Mouse (Mus musculus) megakaryocyte, adult 5-6 weeks (primary cell): Measurements from ENCODE around the gene Fcho1. TPM values are rescaled to one million over a fixed set of nuclear protein-coding genes. Genes with fewer than 3 reads are reported as not detected.

ENCODE experiments used
- ATAC-seq: 2 replicates; pipeline ENCODE4 v1.8.0; 2016; ENCODE audit warnings: mild to moderate bottlenecking, inconsistent platforms; ENCODE audit not compliant: poor library complexity, severe bottlenecking
- total RNA-seq, 2 experiments: library from RNA; stranded (forward) in 1 of 2; stranded (reverse) in 1 of 2; fragments of 153-499, 151-499 nt in 1 of 2; fragments of 221-1000, 200-1000 nt in 1 of 2; gene quantifications; 2 replicates each; pipeline versions ENCODE4 v1.2.3 to v1.2.4; 2015 to 2017

Fcho1 gene
- total RNA-seq, 2 experiments from 2014 or later = 28.4 to 39.6 TPM

- no peak for ATAC-seq
Observed at GRCm38 (mm10) chr8:71666855-71667254, 58.7 kb downstream of the Fcho1 start.

GRCm38 (mm10) chr8:71665331-71666130, 60.0 kb downstream of the Fcho1 start:
- peak; percentile 48 for ATAC-seq

GRCm38 (mm10) chr8:71660325-71661120, 65.0 kb downstream of the Fcho1 start:
- peak; percentile 88 for ATAC-seq

- ATAC-seq = no peak
Observed at GRCm38 (mm10) chr8:71659751-71660150, 65.8 kb downstream of the Fcho1 start.

- ATAC-seq = no peak
Observed at GRCm38 (mm10) chr8:71658515-71659049, 66.9 kb downstream of the Fcho1 start.

Other genes starting within 250 kb of the Fcho1 start
- gene Ano8, start 239.8 kb downstream of the Fcho1 start, total RNA-seq (2015) = 0.47 and 1.5 TPM in 2 replicates
- 3.0 and 4.2 TPM in 2 replicates for gene Ano8, start 239.8 kb downstream of the Fcho1 start, total RNA-seq (2017)
- 3.4 and 3.7 TPM in 2 replicates for gene Gtpbp3, start 237.6 kb downstream of the Fcho1 start, total RNA-seq (2015)
- 12.1 and 14.2 TPM in 2 replicates for gene Gtpbp3, start 237.6 kb downstream of the Fcho1 start, total RNA-seq (2017)
- gene Plvap, start 214.0 kb downstream of the Fcho1 start, total RNA-seq (2015) = 0.11 and 0.25 TPM in 2 replicates
- 0.22 and 0.28 TPM in 2 replicates for gene Plvap, start 214.0 kb downstream of the Fcho1 start, total RNA-seq (2017)
- gene Ccdc194, start 200.0 kb downstream of the Fcho1 start, total RNA-seq (2015) = not detected in 2 replicates
- gene Ccdc194, start 200.0 kb downstream of the Fcho1 start, total RNA-seq (2017) = not detected in 2 replicates
- gene Bst2, start 188.3 kb downstream of the Fcho1 start, total RNA-seq (2015) = 19.6 and 23.1 TPM in 2 replicates
- gene Bst2, start 188.3 kb downstream of the Fcho1 start, total RNA-seq (2017) = 91.4 and 111 TPM in 2 replicates
- 47.1 and 48.5 TPM in 2 replicates for gene Mvb12a, start 182.8 kb downstream of the Fcho1 start, total RNA-seq (2015)
- 42.8 and 68.8 TPM in 2 replicates for gene Mvb12a, start 182.8 kb downstream of the Fcho1 start, total RNA-seq (2017)
- gene Tmem221, start 166.8 kb downstream of the Fcho1 start, total RNA-seq (2015) = 1.7 and 1.8 TPM in 2 replicates
- 0.57 and 0.99 TPM in 2 replicates for gene Tmem221, start 166.8 kb downstream of the Fcho1 start, total RNA-seq (2017)
- gene Nxnl1, start 159.1 kb downstream of the Fcho1 start, total RNA-seq (2015) = not detected in 2 replicates
- gene Nxnl1, start 159.1 kb downstream of the Fcho1 start, total RNA-seq (2017) = 0.11 TPM in 1 of 2 replicates, not detected in the other
- gene Slc27a1, start 156.8 kb downstream of the Fcho1 start, total RNA-seq (2015) = 1.5 and 2.0 TPM in 2 replicates
- gene Slc27a1, start 156.8 kb downstream of the Fcho1 start, total RNA-seq (2017) = 2.8 and 3.9 TPM in 2 replicates
- 65.1 and 73.6 TPM in 2 replicates for gene Pgls, start 133.5 kb downstream of the Fcho1 start, total RNA-seq (2015)
- 50.5 and 78.3 TPM in 2 replicates for gene Pgls, start 133.5 kb downstream of the Fcho1 start, total RNA-seq (2017)
- gene Fam129c, start 128.1 kb downstream of the Fcho1 start, total RNA-seq (2015) = 4.6 and 4.8 TPM in 2 replicates
- 3.6 and 8.6 TPM in 2 replicates for gene Fam129c, start 128.1 kb downstream of the Fcho1 start, total RNA-seq (2017)
- 46.8 and 51.2 TPM in 2 replicates for gene Colgalt1, start 114.7 kb downstream of the Fcho1 start, total RNA-seq (2015)
- gene Colgalt1, start 114.7 kb downstream of the Fcho1 start, total RNA-seq (2017) = 54.8 and 56.8 TPM in 2 replicates
- 0.11 TPM in 1 of 2 replicates, not detected in the other for gene Unc13a, start 54.0 kb downstream of the Fcho1 start, total RNA-seq (2015)
- 1.1 TPM in 1 of 2 replicates, not detected in the other for gene Unc13a, start 54.0 kb downstream of the Fcho1 start, total RNA-seq (2017)
- 4.8 and 5.0 TPM in 2 replicates for gene Jak3, start 49.4 kb downstream of the Fcho1 start, total RNA-seq (2015)
- 2.6 and 5.2 TPM in 2 replicates for gene Jak3, start 49.4 kb downstream of the Fcho1 start, total RNA-seq (2017)
- 2.9 and 4.2 TPM in 2 replicates for gene Insl3, start 36.5 kb downstream of the Fcho1 start, total RNA-seq (2015)
- gene Insl3, start 36.5 kb downstream of the Fcho1 start, total RNA-seq (2017) = 1.1 and 2.4 TPM in 2 replicates
- gene B3gnt3, start 23.9 kb downstream of the Fcho1 start, total RNA-seq (2015) = 0.36 and 0.89 TPM in 2 replicates
- gene B3gnt3, start 23.9 kb downstream of the Fcho1 start, total RNA-seq (2017) = 0.18 TPM in 1 of 2 replicates, not detected in the other
- 9.7 and 12.4 TPM in 2 replicates for gene Zfp709, start 156.3 kb upstream of the Fcho1 start, total RNA-seq (2015)
- 11.7 and 17.1 TPM in 2 replicates for gene Zfp709, start 156.3 kb upstream of the Fcho1 start, total RNA-seq (2017)
- 2.9 and 4.6 TPM in 2 replicates for gene Zfp882, start 182.9 kb upstream of the Fcho1 start, total RNA-seq (2015)
- 2.1 and 5.1 TPM in 2 replicates for gene Zfp882, start 182.9 kb upstream of the Fcho1 start, total RNA-seq (2017)
- 17.7 and 22.3 TPM in 2 replicates for gene Zfp617, start 182.9 kb upstream of the Fcho1 start, total RNA-seq (2015)
- gene Zfp617, start 182.9 kb upstream of the Fcho1 start, total RNA-seq (2017) = 14.8 and 16.0 TPM in 2 replicates
- gene Zfp961, start 225.3 kb upstream of the Fcho1 start, total RNA-seq (2015) = 31.4 and 34.4 TPM in 2 replicates
- 23.1 and 25.4 TPM in 2 replicates for gene Zfp961, start 225.3 kb upstream of the Fcho1 start, total RNA-seq (2017)